Mouse (Mus musculus): ENCODE results near the gene Il17re. TPM values are rescaled to one million over a fixed set of nuclear protein-coding genes. Genes with fewer than 3 reads are reported as not detected.
A peak's percentile ranks its signal among the peaks of the same experiment; 100 is the strongest.

The Il17re gene
- polyA plus RNA-seq, 1 experiment from 2014 or later = 8.4 TPM

- no peak overlapping the region for H3K9ac ChIP-seq (ENCODE audit: low read length)
- no peak for DNase-seq (ENCODE audit: low spot score)
- no peaks in the 10 kb centered on the region for H3K4me1 ChIP-seq (replicated peaks; ENCODE audit: control insufficient read depth, insufficient read depth, low read length)
- H3K36me3 ChIP-seq (ENCODE audit: control insufficient read depth, insufficient read depth, low read length) = peaks cover 22% of the 10 kb centered on the region
- no peak overlapping the region for H3K4me3 ChIP-seq (ENCODE audit: low read depth, low read length)
- H3K27me3 ChIP-seq (replicated peaks; ENCODE audit: control insufficient read depth, insufficient read depth, low read length) = no peaks in the 10 kb centered on the region
- 78% methylated on average over 2 of the region's 2 CpGs for WGBS
- H3K9me3 ChIP-seq (ENCODE audit: control insufficient read depth, low read length) = no peaks in the 10 kb centered on the region
- no peak overlapping the region for H3K4me2 ChIP-seq (ENCODE audit: low read length)
- no peak overlapping the region for H3K27ac ChIP-seq (ENCODE audit: low read depth)
- no peak for ATAC-seq (replicated peaks; ENCODE audit: low FRiP score, low TSS enrichment, low read depth)
Measured at GRCm38 (mm10) chr6:113451839-113452238, 6.4 kb upstream of the Il17re start.

- H3K4me3 ChIP-seq (ENCODE audit: low read depth, low read length) = no peak overlapping the region
Measured at GRCm38 (mm10) chr6:113455007-113455406, 3.3 kb upstream of the Il17re start.

GRCm38 (mm10) chr6:113458635-113459034, 351 bp downstream of the Il17re start:
- ATAC-seq (replicated peaks; ENCODE audit: low FRiP score, low TSS enrichment, low read depth) (peak; percentile 85), DNase-seq (ENCODE audit: low spot score) (no peak)
- H3K4me3 ChIP-seq (ENCODE audit: low read depth, low read length) = no peak overlapping the region
- H3K4me1 ChIP-seq (replicated peaks; ENCODE audit: control insufficient read depth, insufficient read depth, low read length) = no peaks in the 10 kb centered on the region
- no peak overlapping the region for H3K9ac ChIP-seq (ENCODE audit: low read length)
- no peaks in the 10 kb centered on the region for H3K9me3 ChIP-seq (ENCODE audit: control insufficient read depth, low read length)
- H3K27ac ChIP-seq (ENCODE audit: low read depth) = no peak overlapping the region
- WGBS = 48% methylated on average over 10 of the region's 10 CpGs
- no peaks in the 10 kb centered on the region for H3K36me3 ChIP-seq (ENCODE audit: control insufficient read depth, insufficient read depth, low read length)
- no peaks in the 10 kb centered on the region for H3K27me3 ChIP-seq (replicated peaks; ENCODE audit: control insufficient read depth, insufficient read depth, low read length)
- no peak overlapping the region; the same call in 1 of the 2 replicates for H3K4me2 ChIP-seq (ENCODE audit: low read length)

More at GRCm38 (mm10) chr6:113455007-113455406, 3.3 kb upstream of the Il17re start:
- no peak overlapping the region for H3K27ac ChIP-seq (ENCODE audit: low read depth)
- no peak overlapping the region for H3K4me2 ChIP-seq (ENCODE audit: low read length)
- H3K4me1 ChIP-seq (replicated peaks; ENCODE audit: control insufficient read depth, insufficient read depth, low read length) = no peaks in the 10 kb centered on the region
- no peaks in the 10 kb centered on the region for H3K27me3 ChIP-seq (replicated peaks; ENCODE audit: control insufficient read depth, insufficient read depth, low read length)
- 52% methylated on average over 5 of the region's 5 CpGs for WGBS
- ATAC-seq (replicated peaks; ENCODE audit: low FRiP score, low TSS enrichment, low read depth) (no peak), DNase-seq (ENCODE audit: low spot score) (no peak)
- no peaks in the 10 kb centered on the region for H3K9me3 ChIP-seq (ENCODE audit: control insufficient read depth, low read length)
- no peak overlapping the region for H3K9ac ChIP-seq (ENCODE audit: low read length)
- no peaks in the 10 kb centered on the region for H3K36me3 ChIP-seq (ENCODE audit: control insufficient read depth, insufficient read depth, low read length)

- ATAC-seq (replicated peaks; ENCODE audit: low FRiP score, low TSS enrichment, low read depth) (no peak), DNase-seq (ENCODE audit: low spot score) (no peak)
- 0 out of 2 replicates have a peak, but pooled peaks cover 2% of the 10 kb centered on the region for H3K4me1 ChIP-seq (replicated peaks; ENCODE audit: control insufficient read depth, insufficient read depth, low read length)
- no peak overlapping the region for H3K4me2 ChIP-seq (ENCODE audit: low read length)
- H3K36me3 ChIP-seq (ENCODE audit: control insufficient read depth, insufficient read depth, low read length) = no peaks in the 10 kb centered on the region
- H3K27me3 ChIP-seq (replicated peaks; ENCODE audit: control insufficient read depth, insufficient read depth, low read length) = no peaks in the 10 kb centered on the region
- no peak overlapping the region for H3K9ac ChIP-seq (ENCODE audit: low read length)
- H3K9me3 ChIP-seq (ENCODE audit: control insufficient read depth, low read length) = no peaks in the 10 kb centered on the region
- H3K27ac ChIP-seq (ENCODE audit: low read depth) = no peak overlapping the region
- H3K4me3 ChIP-seq (ENCODE audit: low read depth, low read length) = no peak overlapping the region
- WGBS = 68% methylated on average over 7 of the region's 7 CpGs
Measured at GRCm38 (mm10) chr6:113464040-113464439, 5.8 kb downstream of the Il17re start.

DNA sequence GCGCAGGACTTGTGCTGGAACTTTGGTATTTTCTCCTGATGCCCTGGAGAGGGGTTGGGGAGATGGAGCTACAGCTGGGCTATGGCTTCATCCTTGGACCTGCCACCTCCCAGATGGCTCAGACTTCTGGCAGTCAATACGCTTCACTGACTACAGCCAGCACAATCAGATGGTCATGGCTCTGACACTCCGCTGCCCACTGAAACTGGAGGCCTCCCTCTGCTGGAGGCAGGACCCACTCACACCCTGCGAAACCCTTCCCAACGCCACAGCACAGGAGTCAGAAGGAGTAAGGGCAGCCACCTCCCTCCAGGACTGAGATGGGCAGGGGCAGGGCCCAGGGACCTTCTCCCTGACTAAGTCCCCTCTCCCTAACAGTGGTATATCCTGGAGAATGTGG, 7.3 kb downstream of the Il17re start:
- WGBS = 64% methylated on average over 5 of the region's 5 CpGs
- ATAC-seq (replicated peaks; ENCODE audit: low FRiP score, low TSS enrichment, low read depth) (no peak), DNase-seq (ENCODE audit: low spot score) (no peak)

DNA sequence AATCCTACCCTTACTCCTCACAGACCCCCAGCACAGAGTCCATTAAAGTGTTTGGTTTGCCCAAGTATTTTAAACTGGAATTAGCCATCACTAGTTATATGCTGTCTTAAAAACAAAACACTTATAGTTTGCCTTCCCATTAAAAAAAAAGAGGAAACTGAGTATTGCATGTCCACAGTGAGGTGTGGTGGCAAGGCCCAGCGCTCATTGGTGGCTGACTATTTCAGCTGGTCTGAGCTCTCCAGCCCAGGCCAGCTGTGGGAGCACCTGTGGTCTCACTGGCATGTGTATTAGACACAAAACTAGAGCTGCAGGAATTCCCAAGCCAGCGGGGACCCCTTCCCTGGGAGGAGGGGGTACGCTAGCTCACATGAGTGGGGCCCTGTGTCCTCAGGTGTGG, 10.2 kb downstream of the Il17re start:
- Histone ChIP-seq H3K36me3 (ENCODE audit: control insufficient read depth, insufficient read depth, low read length) (no peaks in the 10 kb centered on the region), H3K4me1 (replicated peaks; ENCODE audit: control insufficient read depth, insufficient read depth, low read length) (0 out of 2 replicates have a peak, but pooled peaks cover 16% of the 10 kb centered on the region), H3K4me3 (ENCODE audit: low read depth, low read length) (no peak overlapping the region), H3K9ac (ENCODE audit: low read length) (no peak overlapping the region), H3K4me2 (ENCODE audit: low read length) (no peak overlapping the region), H3K27me3 (replicated peaks; ENCODE audit: control insufficient read depth, insufficient read depth, low read length) (0 out of 2 replicates have a peak, but pooled peaks cover 9% of the 10 kb centered on the region), H3K9me3 (ENCODE audit: control insufficient read depth, low read length) (no peaks in the 10 kb centered on the region), H3K27ac (ENCODE audit: low read depth) (no peak overlapping the region)
- ATAC-seq (replicated peaks; ENCODE audit: low FRiP score, low TSS enrichment, low read depth) (no peak), DNase-seq (ENCODE audit: low spot score) (no peak)
- WGBS = 84% methylated on average over 3 of the region's 3 CpGs

More for the DNA sequence above, 7.3 kb downstream of the Il17re start:
- 0 out of 2 replicates have a peak, but pooled peaks cover 5% of the 10 kb centered on the region for H3K27me3 ChIP-seq (replicated peaks; ENCODE audit: control insufficient read depth, insufficient read depth, low read length)
- H3K9me3 ChIP-seq (ENCODE audit: control insufficient read depth, low read length) = no peaks in the 10 kb centered on the region
- H3K4me1 ChIP-seq (replicated peaks; ENCODE audit: control insufficient read depth, insufficient read depth, low read length) = 0 out of 2 replicates have a peak, but pooled peaks cover 4% of the 10 kb centered on the region
- H3K36me3 ChIP-seq (ENCODE audit: control insufficient read depth, insufficient read depth, low read length) = no peaks in the 10 kb centered on the region
- H3K27ac ChIP-seq (ENCODE audit: low read depth) = no peak overlapping the region
- H3K9ac ChIP-seq (ENCODE audit: low read length) = no peak overlapping the region
- no peak overlapping the region for H3K4me2 ChIP-seq (ENCODE audit: low read length)
- H3K4me3 ChIP-seq (ENCODE audit: low read depth, low read length) = no peak overlapping the region

GRCm38 (mm10) chr6:113469021-113469420, 10.7 kb downstream of the Il17re start:
- ATAC-seq (replicated peaks; ENCODE audit: low FRiP score, low TSS enrichment, low read depth) (peak; percentile 59), DNase-seq (ENCODE audit: low spot score) (peak; percentile 83)
- Histone ChIP-seq H3K27me3 (replicated peaks; ENCODE audit: control insufficient read depth, insufficient read depth, low read length) (0 out of 2 replicates have a peak, but pooled peaks cover 9% of the 10 kb centered on the region), H3K36me3 (ENCODE audit: control insufficient read depth, insufficient read depth, low read length) (no peaks in the 10 kb centered on the region), H3K9me3 (ENCODE audit: control insufficient read depth, low read length) (no peaks in the 10 kb centered on the region), H3K4me1 (replicated peaks; ENCODE audit: control insufficient read depth, insufficient read depth, low read length) (0 out of 2 replicates have a peak, but pooled peaks cover 16% of the 10 kb centered on the region), H3K4me3 (ENCODE audit: low read depth, low read length) (peak overlapping the region; percentile 27), H3K27ac (ENCODE audit: low read depth) (no peak overlapping the region), H3K9ac (ENCODE audit: low read length) (peak overlapping the region; percentile 31; the same call in 1 of the 2 replicates), H3K4me2 (ENCODE audit: low read length) (peak overlapping the region; percentile 65)
- 8% methylated on average over 9 of the region's 9 CpGs for WGBS

GRCm38 (mm10) chr6:113469432-113469831, 11.1 kb downstream of the Il17re start:
- peak; percentile 93 for DNase-seq (ENCODE audit: low spot score)
- Histone ChIP-seq H3K9me3 (ENCODE audit: control insufficient read depth, low read length) (no peaks in the 10 kb centered on the region), H3K27ac (ENCODE audit: low read depth) (no peak overlapping the region), H3K27me3 (replicated peaks; ENCODE audit: control insufficient read depth, insufficient read depth, low read length) (0 out of 2 replicates have a peak, but pooled peaks cover 9% of the 10 kb centered on the region), H3K4me1 (replicated peaks; ENCODE audit: control insufficient read depth, insufficient read depth, low read length) (0 out of 2 replicates have a peak, but pooled peaks cover 16% of the 10 kb centered on the region), H3K9ac (ENCODE audit: low read length) (peak overlapping the region; percentile 31), H3K4me3 (ENCODE audit: low read depth, low read length) (peak overlapping the region; percentile 27), H3K36me3 (ENCODE audit: control insufficient read depth, insufficient read depth, low read length) (no peaks in the 10 kb centered on the region), H3K4me2 (ENCODE audit: low read length) (peak overlapping the region; percentile 65)
- ATAC-seq (replicated peaks; ENCODE audit: low FRiP score, low TSS enrichment, low read depth) = peak; percentile 60
- WGBS = 2% methylated on average over 31 of the region's 31 CpGs
